Mouse (Mus musculus) myocyte (in vitro differentiated cells): ENCODE data around the gene Sox9.
A peak's percentile ranks its signal among the peaks of the same experiment; 100 is the strongest.

ENCODE experiments used
- E2F4 ChIP-seq: IDR thresholded peaks from one replicate; pipeline ENCODE4 v1.6.1; 2011; ENCODE audit warnings: mild to moderate bottlenecking, control low read depth, moderate library complexity; ENCODE audit not compliant: insufficient read depth
- MYOG ChIP-seq, 3 experiments: IDR thresholded peaks; one replicate each; pipeline ENCODE4 v1.6.1; 2011; ENCODE audit warnings: control low read depth in 2 of 3, low read depth in 2 of 3, mild to moderate bottlenecking in 2 of 3; ENCODE audit not compliant: insufficient read length in 2 of 3, control insufficient read depth in 1 of 3, insufficient read depth in 1 of 3
- POLR2A ChIP-seq: IDR thresholded peaks from one replicate; pipeline ENCODE4 v1.6.1; 2011; ENCODE audit warnings: low read depth, mild to moderate bottlenecking, control low read depth, moderate library complexity; ENCODE audit not compliant: insufficient read length
- TCF12 ChIP-seq: IDR thresholded peaks from one replicate; pipeline ENCODE4 v1.6.1; 2011; ENCODE audit warnings: mild to moderate bottlenecking, control low read depth; ENCODE audit not compliant: poor library complexity, insufficient read depth, severe bottlenecking

- TF ChIP-seq E2F4, result no peak
- peak; percentile 74 for TF ChIP-seq POLR2A
- TF ChIP-seq MYOG (IDR thresholded peaks at IDR 0.05; ENCODE audit: control insufficient read depth in 1 of 3, insufficient read depth in 1 of 3, insufficient read length in 2 of 3, low read depth in 2 of 3), result no peak
- no peak for TF ChIP-seq TCF12
Measured at GRCm38 (mm10) chr11:112781994-112782356, at the start of gene Sox9.
